Mouse (Mus musculus): ENCODE data around the gene Defa23. TPM values are rescaled to one million over a fixed set of nuclear protein-coding genes. Genes with fewer than 3 reads are reported as not detected.
"Not testable (repeated sequence)": the region's sequence is repeated elsewhere in the genome, so short reads cannot be mapped to it uniquely, and the experiment has no call there.

The Defa23 gene
- not detected in 2 replicates for polyA plus RNA-seq (2015; fragmentation: Nextera tagmentation; extraction: Ambion mirVana)

DNA sequence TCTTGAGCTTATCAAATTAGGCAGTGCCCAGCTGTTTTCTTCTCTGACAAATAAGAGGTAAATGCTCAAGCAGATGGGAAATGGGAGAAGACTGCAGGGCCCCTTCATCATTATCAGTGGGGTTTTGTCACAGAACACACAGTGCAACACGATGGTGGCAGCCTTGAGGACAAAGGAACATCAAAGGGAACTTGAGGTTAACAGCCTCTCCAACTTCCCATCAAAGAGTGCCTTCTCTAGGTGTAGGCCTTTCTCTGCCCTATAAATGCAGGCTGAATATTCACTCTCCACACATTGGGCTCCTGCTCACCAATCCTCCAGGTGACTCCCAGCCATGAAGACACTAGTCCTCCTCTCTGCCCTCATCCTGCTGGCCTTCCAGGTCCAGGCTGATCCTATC, at the start of gene Defa23:
Defa23 (plus strand) TSS at position 301 of the 400 bp plus-strand sequence.
- H3K4me3 ChIP-seq (replicated peaks); H3K36me3 ChIP-seq; ATAC-seq; H3K27me3 ChIP-seq; H3K9ac ChIP-seq (replicated peaks); H3K4me2 ChIP-seq (replicated peaks); H3K9me3 ChIP-seq; H3K27ac ChIP-seq; H3K4me1 ChIP-seq (replicated peaks): not testable (repeated sequence)
- no CpG with 5 or more reads among the region's 1 CpGs for WGBS

DNA sequence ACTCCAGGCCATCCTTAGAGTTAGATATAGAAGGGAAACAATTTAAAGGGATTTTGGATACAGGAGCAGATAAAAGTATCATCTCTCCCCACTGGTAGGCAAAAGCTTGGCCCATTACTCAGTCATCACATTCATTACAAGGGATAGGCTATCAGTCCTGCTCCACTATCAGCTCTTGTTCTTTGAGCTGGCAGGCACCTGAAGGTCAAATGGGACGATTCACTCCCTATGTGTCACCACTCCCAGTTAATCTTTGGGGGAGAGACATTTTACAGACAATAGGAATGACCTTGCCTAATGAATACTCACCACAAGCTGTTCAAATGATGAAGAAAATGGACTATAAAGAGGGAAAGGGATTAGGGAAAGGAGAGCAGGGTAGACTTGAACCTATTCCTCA, 48.0 kb upstream of the Defa23 start:
- H3K36me3 ChIP-seq = no peaks in the 10 kb centered on the region
- no peak overlapping the region for H3K4me2 ChIP-seq (replicated peaks)
- ATAC-seq = no peak
- H3K4me1 ChIP-seq (replicated peaks) = no peaks in the 10 kb centered on the region
- H3K4me3 ChIP-seq (replicated peaks) = no peak overlapping the region
- no peak overlapping the region for H3K9ac ChIP-seq (replicated peaks)
- H3K9me3 ChIP-seq = peaks cover 4% of the 10 kb centered on the region; the same call in 1 of the 2 replicates
- H3K27me3 ChIP-seq = no peaks in the 10 kb centered on the region
- 23% methylated on average over 1 of the region's 1 CpGs for WGBS
- H3K27ac ChIP-seq = no peak overlapping the region

DNA sequence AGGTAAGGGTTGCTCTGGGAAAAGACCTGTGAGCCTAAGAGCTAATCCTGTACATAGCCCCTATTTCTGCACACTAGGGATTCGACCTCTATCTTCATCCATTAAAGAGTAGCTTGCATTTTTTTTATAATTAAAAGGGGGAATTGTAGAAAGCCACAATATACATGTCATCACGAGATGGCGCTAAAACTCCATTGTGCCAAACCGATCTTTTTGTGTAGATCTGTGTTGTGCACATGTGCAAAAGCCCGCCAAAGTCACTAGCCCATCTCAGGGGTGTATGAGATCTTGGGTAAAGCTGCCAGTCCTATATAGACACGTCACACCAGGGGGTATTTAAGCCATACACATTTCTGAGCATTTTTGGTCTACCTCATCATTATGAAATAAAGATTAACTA, 46.3 kb upstream of the Defa23 start:
- H3K27ac ChIP-seq; H3K9me3 ChIP-seq; H3K27me3 ChIP-seq; ATAC-seq; H3K4me1 ChIP-seq (replicated peaks); H3K4me3 ChIP-seq (replicated peaks); H3K4me2 ChIP-seq (replicated peaks); H3K9ac ChIP-seq (replicated peaks); H3K36me3 ChIP-seq: not testable (repeated sequence)
- WGBS = 49% methylated on average over 6 of the region's 6 CpGs

DNA sequence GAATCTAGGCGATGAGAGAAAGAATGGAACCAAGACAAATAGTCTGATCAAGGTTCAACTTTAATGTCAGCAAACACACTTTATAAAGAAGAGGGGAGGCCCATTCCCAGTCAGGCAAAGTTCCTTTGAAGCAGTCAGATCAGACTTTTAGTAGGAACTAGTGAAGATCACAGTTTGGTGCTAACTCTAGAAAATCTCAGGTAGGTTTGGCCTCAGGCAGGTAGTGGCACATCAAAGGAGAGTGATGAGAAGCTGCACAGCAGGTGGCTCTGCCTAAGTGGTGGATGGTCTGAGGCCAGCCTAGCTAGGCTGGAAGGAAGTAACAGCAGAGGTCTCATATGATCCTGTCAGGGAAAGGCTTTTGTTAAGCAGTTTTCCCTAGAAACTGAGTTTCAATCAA, 44.3 kb upstream of the Defa23 start:
- H3K9ac ChIP-seq (replicated peaks); ATAC-seq; H3K9me3 ChIP-seq; H3K4me3 ChIP-seq (replicated peaks); H3K36me3 ChIP-seq; H3K27ac ChIP-seq; H3K4me1 ChIP-seq (replicated peaks); H3K4me2 ChIP-seq (replicated peaks); H3K27me3 ChIP-seq: not testable (repeated sequence)
- WGBS = 87% methylated on average over 1 of the region's 1 CpGs

DNA sequence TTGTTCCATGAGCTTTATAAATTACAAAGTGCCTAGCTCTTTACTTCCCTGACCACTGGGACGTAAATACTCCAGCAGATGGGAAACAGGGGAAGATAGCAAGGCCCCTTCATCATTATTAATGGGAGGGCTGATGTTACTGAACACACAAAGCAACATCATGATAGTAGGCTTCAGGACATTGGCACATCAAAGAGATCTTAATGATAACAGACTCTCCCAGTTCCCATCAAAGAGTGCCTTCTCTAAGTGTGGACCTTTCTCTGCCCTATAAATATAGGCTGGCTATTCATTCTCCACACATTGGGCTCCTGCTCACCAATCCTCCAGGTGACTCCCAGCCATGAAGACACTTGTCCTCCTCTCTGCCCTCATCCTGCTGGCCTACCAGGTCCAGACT, 29.6 kb upstream of the Defa23 start, which contains the start of gene Defa21:
Defa21 (plus strand) TSS at position 301 of the 400 bp plus-strand sequence.
- not testable (repeated sequence) for H3K36me3 ChIP-seq; H3K4me1 ChIP-seq (replicated peaks); H3K9ac ChIP-seq (replicated peaks); ATAC-seq; H3K9me3 ChIP-seq; H3K4me2 ChIP-seq (replicated peaks); H3K4me3 ChIP-seq (replicated peaks); H3K27ac ChIP-seq; H3K27me3 ChIP-seq
- no CpG with 5 or more reads among the region's 1 CpGs for WGBS

DNA sequence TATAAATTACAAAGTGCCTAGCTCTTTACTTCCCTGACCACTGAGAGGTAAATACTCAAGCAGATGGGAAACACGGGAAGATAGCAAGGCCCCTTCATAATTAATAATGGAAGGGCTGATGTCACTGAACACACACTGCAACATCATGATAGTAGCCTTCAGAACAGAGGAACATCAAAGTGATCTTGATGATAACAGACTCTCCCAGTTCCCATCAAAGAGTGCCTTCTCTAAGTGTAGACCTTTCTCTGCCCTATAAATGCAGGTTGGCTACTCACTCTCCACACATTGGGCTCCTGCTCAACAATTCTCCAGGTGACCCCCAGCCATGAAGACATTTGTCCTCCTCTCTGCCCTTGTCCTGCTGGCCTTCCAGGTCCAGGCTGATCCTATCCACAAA, 9.9 kb downstream of the Defa23 start, which contains the start of gene Defa35:
Defa35 (plus strand) TSS at position 301 of the 400 bp plus-strand sequence.
- H3K36me3 ChIP-seq; H3K4me1 ChIP-seq (replicated peaks); H3K27me3 ChIP-seq; H3K4me3 ChIP-seq (replicated peaks); H3K27ac ChIP-seq; H3K4me2 ChIP-seq (replicated peaks); ATAC-seq; H3K9ac ChIP-seq (replicated peaks); H3K9me3 ChIP-seq: not testable (repeated sequence)
- WGBS = 80% methylated on average over 1 of the region's 1 CpGs

DNA sequence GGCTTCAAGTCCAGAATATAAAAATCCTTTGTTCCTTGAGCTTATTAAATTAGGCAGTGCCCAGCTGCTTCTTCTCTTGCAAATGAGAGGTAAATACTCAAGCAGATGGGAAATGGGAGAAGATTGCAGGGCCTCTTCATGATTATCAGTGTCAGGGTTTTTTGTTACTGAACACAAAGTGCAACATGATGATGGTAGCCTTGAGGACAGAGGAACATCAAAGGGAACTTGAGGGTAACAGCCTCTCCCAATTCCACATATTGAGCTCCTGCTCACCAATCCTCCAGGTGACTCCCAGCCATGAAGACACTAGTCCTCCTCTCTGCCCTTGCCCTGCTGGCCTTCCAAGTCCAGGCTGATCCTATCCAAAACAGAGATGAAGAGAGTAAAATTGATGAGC, 29.3 kb downstream of the Defa23 start, which contains the start of gene Defa25:
Defa25 (plus strand) TSS at position 301 of the 400 bp plus-strand sequence.
- H3K4me2 ChIP-seq (replicated peaks); H3K27ac ChIP-seq; H3K27me3 ChIP-seq; H3K9me3 ChIP-seq; H3K36me3 ChIP-seq; H3K4me3 ChIP-seq (replicated peaks); ATAC-seq; H3K4me1 ChIP-seq (replicated peaks); H3K9ac ChIP-seq (replicated peaks): not testable (repeated sequence)

DNA sequence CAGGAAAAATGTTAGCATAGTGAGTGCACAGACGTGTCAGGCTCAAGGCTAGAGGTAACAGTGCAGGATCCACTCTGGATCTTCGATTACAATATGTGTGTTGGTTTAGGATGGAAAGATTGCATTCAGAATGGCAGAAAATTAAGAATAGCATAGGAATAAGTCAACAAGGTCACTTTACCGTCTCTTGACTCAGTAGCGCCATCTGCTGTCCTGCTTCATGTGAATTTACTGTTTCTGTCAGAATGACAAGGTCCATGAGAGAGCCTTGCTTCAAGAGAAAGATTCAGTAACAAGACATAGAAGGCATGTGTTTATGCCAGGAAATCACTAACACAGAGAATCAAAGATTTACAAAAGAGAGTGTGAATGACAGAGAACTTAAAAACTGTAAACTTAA, 38.3 kb downstream of the Defa23 start:
- Histone ChIP-seq H3K27me3 (no peaks in the 10 kb centered on the region), H3K4me3 (replicated peaks) (no peak overlapping the region), H3K4me2 (replicated peaks) (no peak overlapping the region), H3K9ac (replicated peaks) (no peak overlapping the region), H3K9me3 (0 out of 2 replicates have a peak, but pooled peaks cover 9% of the 10 kb centered on the region), H3K36me3 (no peaks in the 10 kb centered on the region), H3K4me1 (replicated peaks) (no peaks in the 10 kb centered on the region), H3K27ac (no peak overlapping the region)
- ATAC-seq = no peak
- WGBS = 49% methylated on average over 4 of the region's 4 CpGs

DNA sequence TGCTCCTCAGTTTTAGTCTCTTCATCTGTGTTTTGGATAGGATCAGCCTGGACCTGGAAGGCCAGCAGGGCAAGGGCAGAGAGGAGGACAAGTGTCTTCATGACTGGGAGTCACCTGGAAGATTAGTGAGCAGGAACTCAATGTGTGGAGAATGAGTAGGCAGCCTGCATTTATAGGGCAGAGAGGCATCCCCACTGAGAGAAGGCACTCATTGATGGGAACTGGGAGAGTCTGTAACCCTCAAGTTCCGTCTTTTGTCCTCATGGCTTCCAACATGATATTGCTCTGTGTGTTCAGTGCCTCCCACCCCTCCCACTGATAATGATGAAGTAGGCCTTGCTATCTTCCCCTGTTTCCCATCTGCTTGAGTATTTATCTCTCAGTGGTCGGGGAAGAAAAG, 41.1 kb downstream of the Defa23 start, which contains the start of gene Gm14851:
Gm14851 (minus strand) TSS at position 101 of the 400 bp plus-strand sequence.
- not testable (repeated sequence) for H3K27me3 ChIP-seq; H3K9ac ChIP-seq (replicated peaks); H3K27ac ChIP-seq; H3K4me1 ChIP-seq (replicated peaks); H3K4me3 ChIP-seq (replicated peaks); H3K36me3 ChIP-seq; ATAC-seq; H3K4me2 ChIP-seq (replicated peaks)
- WGBS = no CpG with 5 or more reads among the region's 2 CpGs
- peaks cover 20% of the 10 kb centered on the region; the same call in 1 of the 2 replicates for H3K9me3 ChIP-seq

Other genes starting within 250 kb of the Defa23 start
- gene Defb33, start 162.4 kb upstream of the Defa23 start, polyA plus RNA-seq (2015; fragmentation: Nextera tagmentation; extraction: Ambion mirVana) = not detected in 2 replicates
- gene Gm15056, start 152.4 kb upstream of the Defa23 start, polyA plus RNA-seq (2015; fragmentation: Nextera tagmentation; extraction: Ambion mirVana) = not detected in 2 replicates
- gene Gm6040, start 133.0 kb upstream of the Defa23 start, polyA plus RNA-seq (2015; fragmentation: Nextera tagmentation; extraction: Ambion mirVana) = not detected in 2 replicates
- not detected in 2 replicates for gene AY761185, start 110.3 kb upstream of the Defa23 start, polyA plus RNA-seq (2015; fragmentation: Nextera tagmentation; extraction: Ambion mirVana)
- gene Defa21, start 29.5 kb upstream of the Defa23 start, polyA plus RNA-seq (2015; fragmentation: Nextera tagmentation; extraction: Ambion mirVana) = not detected in 2 replicates
- not detected in 2 replicates for gene Defa35, start 10.0 kb downstream of the Defa23 start, polyA plus RNA-seq (2015; fragmentation: Nextera tagmentation; extraction: Ambion mirVana)
- not detected in 2 replicates for gene Defa25, start 29.4 kb downstream of the Defa23 start, polyA plus RNA-seq (2015; fragmentation: Nextera tagmentation; extraction: Ambion mirVana)
- not detected in 2 replicates for gene Gm14851, start 41.0 kb downstream of the Defa23 start, polyA plus RNA-seq (2015; fragmentation: Nextera tagmentation; extraction: Ambion mirVana)
- not detected in 2 replicates for gene Defa30, start 79.6 kb downstream of the Defa23 start, polyA plus RNA-seq (2015; fragmentation: Nextera tagmentation; extraction: Ambion mirVana)
- gene Defa22, start 107.2 kb downstream of the Defa23 start, polyA plus RNA-seq (2015; fragmentation: Nextera tagmentation; extraction: Ambion mirVana) = not detected in 2 replicates
- not detected in 2 replicates for gene Defa31, start 136.6 kb downstream of the Defa23 start, polyA plus RNA-seq (2015; fragmentation: Nextera tagmentation; extraction: Ambion mirVana)
- not detected in 2 replicates for gene Gm15293, start 146.5 kb downstream of the Defa23 start, polyA plus RNA-seq (2015; fragmentation: Nextera tagmentation; extraction: Ambion mirVana)
- not detected in 2 replicates for gene Gm15292, start 194.7 kb downstream of the Defa23 start, polyA plus RNA-seq (2015; fragmentation: Nextera tagmentation; extraction: Ambion mirVana)

Data from midbrain, embryonic 13.5 days (tissue).